Mouse (Mus musculus) MN1 (cell line): ENCODE data around the gene Atf7ip.
"Not testable (repeated sequence)": the region's sequence is repeated elsewhere in the genome, so short reads cannot be mapped to it uniquely, and the experiment has no call there.

ENCODE experiments used
- DNase-seq: peaks from one replicate; pipeline ENCODE4 v3.0.0-alpha.2; 2016; ENCODE audit warnings: low spot score

Gene Atf7ip

GRCm38 (mm10) chr6:136505867-136506266 lies at the start of gene Atf7ip:
TSS of gene Atf7ip (plus strand) at chr6:136506167.
- not testable (repeated sequence) for DNase-seq

GRCm38 (mm10) chr6:136456302-136456701 lies 49.7 kb upstream of the Atf7ip start:
- no peak for DNase-seq

- DNase-seq, result no peak
These were observed 46.8 kb upstream of the Atf7ip start for GRCm38 (mm10) chr6:136459156-136459555.

- no peak for DNase-seq
These were observed 42.5 kb upstream of the Atf7ip start for GRCm38 (mm10) chr6:136463491-136463890.

- DNase-seq, result no peak
These were observed 41.8 kb upstream of the Atf7ip start for GRCm38 (mm10) chr6:136464121-136464621.

GRCm38 (mm10) chr6:136465021-136465420 lies 40.9 kb upstream of the Atf7ip start:
- no peak for DNase-seq

- DNase-seq, result peak; percentile 64
These were observed 40.0 kb upstream of the Atf7ip start for GRCm38 (mm10) chr6:136465959-136466381.

- DNase-seq, result peak; percentile 86
These were observed 38.8 kb upstream of the Atf7ip start for GRCm38 (mm10) chr6:136466956-136467750.

GRCm38 (mm10) chr6:136467837-136468236 lies 38.1 kb upstream of the Atf7ip start:
- DNase-seq, result peak; percentile 32

- peak; percentile 98 for DNase-seq
These were observed 37.5 kb upstream of the Atf7ip start for GRCm38 (mm10) chr6:136468401-136468912.

- DNase-seq, result no peak
These were observed 36.8 kb upstream of the Atf7ip start for GRCm38 (mm10) chr6:136468974-136469792.

- DNase-seq, result no peak
These were observed 36.2 kb upstream of the Atf7ip start for GRCm38 (mm10) chr6:136469807-136470206.

- DNase-seq, result peak; percentile 69
These were observed 35.4 kb upstream of the Atf7ip start for GRCm38 (mm10) chr6:136470321-136471230.

- DNase-seq, result no peak
These were observed 34.4 kb upstream of the Atf7ip start for GRCm38 (mm10) chr6:136471601-136472000.

GRCm38 (mm10) chr6:136472779-136473178 lies 33.2 kb upstream of the Atf7ip start:
- DNase-seq, result no peak

- DNase-seq, result no peak
These were observed 32.4 kb upstream of the Atf7ip start for GRCm38 (mm10) chr6:136473472-136474129.

- DNase-seq, result peak; percentile 34
These were observed 30.7 kb upstream of the Atf7ip start for GRCm38 (mm10) chr6:136475171-136475860.

GRCm38 (mm10) chr6:136477878-136478277 lies 28.1 kb upstream of the Atf7ip start:
- no peak for DNase-seq

GRCm38 (mm10) chr6:136483531-136483930 lies 22.4 kb upstream of the Atf7ip start:
- DNase-seq, result no peak

- no peak for DNase-seq
These were observed 21.9 kb upstream of the Atf7ip start for GRCm38 (mm10) chr6:136484093-136484492.
